Mouse (Mus musculus): ENCODE measurements at regions not wholly inside any gene's neighbourhood (a gene's known extent, or its start where the extent isn't known, plus 50 kb on each side); places are given as distances from the start of the nearest gene placed in this dataset.

GRCm38 (mm10) chr4:53262466-53262865 is 102.8 kb upstream of the Abca1 start:
- TF ChIP-seq CTCF (IDR thresholded peaks at IDR 0.05; ENCODE audit: control insufficient read depth, insufficient read depth, insufficient read length) (no peak), MAX (IDR thresholded peaks at IDR 0.05) (no peak), FOSL1 (IDR thresholded peaks at IDR 0.05; ENCODE audit: insufficient read depth, low read length, poor library complexity, severe bottlenecking) (no peak)
